Mouse (Mus musculus): ENCODE results near the gene Tnr. TPM values are rescaled to one million over a fixed set of nuclear protein-coding genes. Genes with fewer than 3 reads are reported as not detected.

The Tnr gene
- polyA plus RNA-seq, 1 experiment = not detected

DNA sequence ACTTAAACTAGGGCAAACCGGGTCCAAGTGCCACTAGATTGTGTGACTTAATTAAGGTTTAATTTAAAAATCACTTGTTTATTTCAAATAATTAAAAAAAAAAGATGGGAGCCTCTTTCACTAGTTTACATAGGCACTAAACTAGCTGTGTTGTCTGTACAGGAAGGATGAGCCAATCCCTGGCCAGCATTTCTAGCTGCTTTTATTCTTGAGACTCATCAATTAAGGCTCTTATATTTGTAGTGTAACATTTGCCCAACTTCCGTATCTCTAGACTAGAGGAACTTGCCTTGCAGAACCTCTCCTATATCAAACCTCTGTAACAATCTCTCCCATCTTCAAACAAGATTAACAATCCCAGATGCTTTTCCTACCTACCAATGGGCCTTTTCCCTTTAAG is 47.3 kb downstream of the Tnr start:
- no peaks in the 10 kb centered on the region; the same call in 1 of the 2 replicates for H3K4me1 ChIP-seq (ENCODE audit: control insufficient read depth, insufficient read depth, low read length)
- H3K4me3 ChIP-seq (replicated peaks; ENCODE audit: control insufficient read depth, low read depth, low read length) = no peak overlapping the region
- no peak overlapping the region for H3K27ac ChIP-seq (ENCODE audit: control insufficient read depth, insufficient read depth, low read depth, low read length, poor library complexity)
- TF ChIP-seq CTCF (IDR thresholded peaks at IDR 0.05; ENCODE audit: control insufficient read depth, insufficient read depth, low read length) (no peak), POLR2A (IDR thresholded peaks at IDR 0.05; ENCODE audit: borderline replicate concordance, control insufficient read depth, low read depth, low read length) (no peak)
- WGBS = 75% methylated on average over 2 of the region's 2 CpGs

DNA sequence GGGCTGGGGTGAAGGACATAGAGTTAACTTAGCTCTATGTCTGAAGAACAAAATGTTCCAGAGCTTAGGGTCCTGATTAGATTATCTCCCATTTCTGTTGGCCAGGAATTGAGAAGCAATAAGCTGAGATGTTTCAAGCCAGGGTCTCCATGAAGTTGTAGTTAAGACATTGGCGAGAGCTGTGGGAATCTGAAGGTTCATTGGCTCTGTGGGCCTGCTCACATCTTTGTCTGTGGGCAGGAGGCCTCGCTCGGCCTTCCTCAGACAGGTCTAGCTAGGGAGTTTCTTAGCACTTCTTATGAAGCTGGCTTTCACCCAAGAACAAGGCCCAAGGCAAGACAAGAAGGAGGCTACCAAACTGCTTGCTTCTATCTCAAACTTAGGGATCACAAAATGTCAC is 48.4 kb downstream of the Tnr start:
- no peak for TF ChIP-seq CTCF (IDR thresholded peaks at IDR 0.05; ENCODE audit: control insufficient read depth, insufficient read depth, low read length)
- Histone ChIP-seq H3K4me3 (replicated peaks; ENCODE audit: control insufficient read depth, low read depth, low read length) (no peak overlapping the region), H3K27ac (ENCODE audit: control insufficient read depth, insufficient read depth, low read depth, low read length, poor library complexity) (no peak overlapping the region), H3K4me1 (ENCODE audit: control insufficient read depth, insufficient read depth, low read length) (no peaks in the 10 kb centered on the region; the same call in 1 of the 2 replicates)
- WGBS = 72% methylated on average over 3 of the region's 3 CpGs

DNA sequence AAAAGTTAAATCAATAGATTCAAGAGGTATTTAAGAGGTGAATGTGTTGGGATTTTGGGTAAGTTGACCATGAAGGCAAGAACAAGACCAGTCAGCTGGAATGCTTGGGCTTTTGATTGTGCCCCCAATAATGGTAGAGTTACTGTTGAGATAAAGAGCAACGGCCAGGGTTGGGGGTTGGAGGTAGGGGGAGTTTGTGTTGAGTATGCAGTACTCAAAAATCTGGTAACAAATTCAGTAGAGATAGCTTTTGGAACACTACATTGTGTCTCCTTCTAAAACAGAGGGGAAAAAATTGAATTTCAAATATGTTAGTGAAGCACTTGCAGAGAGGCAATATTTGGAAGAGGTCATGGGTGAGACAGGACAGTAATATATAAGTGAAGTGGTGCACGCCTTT is 49.5 kb downstream of the Tnr start:
- TF ChIP-seq CTCF (IDR thresholded peaks at IDR 0.05; ENCODE audit: control insufficient read depth, insufficient read depth, low read length) (no peak), POLR2A (IDR thresholded peaks at IDR 0.05; ENCODE audit: borderline replicate concordance, control insufficient read depth, low read depth, low read length) (no peak)
- H3K4me3 ChIP-seq (replicated peaks; ENCODE audit: control insufficient read depth, low read depth, low read length) = no peak overlapping the region
- 71% methylated on average over 2 of the region's 2 CpGs for WGBS
- no peaks in the 10 kb centered on the region for H3K4me1 ChIP-seq (ENCODE audit: control insufficient read depth, insufficient read depth, low read length)
- no peak overlapping the region for H3K27ac ChIP-seq (ENCODE audit: control insufficient read depth, insufficient read depth, low read depth, low read length, poor library complexity)

DNA sequence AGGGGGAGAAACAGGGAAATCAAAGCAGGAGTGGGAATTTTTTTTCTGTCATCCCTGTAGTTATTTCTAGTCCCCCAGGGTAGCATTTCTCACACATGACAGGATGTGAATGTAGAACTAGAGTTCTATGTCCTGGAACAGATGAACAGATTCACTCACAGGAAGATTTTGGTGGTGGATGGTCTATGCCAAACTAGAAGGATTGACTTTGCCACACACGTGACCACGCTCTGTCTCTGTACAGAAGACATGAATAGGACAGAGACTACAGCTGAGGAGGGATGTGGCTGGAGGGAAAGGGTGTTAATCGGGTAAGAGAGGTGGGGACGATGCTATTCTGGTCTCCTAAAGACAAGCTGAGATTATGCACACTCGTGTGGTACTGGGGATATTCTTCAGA is 51.1 kb downstream of the Tnr start:
- Histone ChIP-seq H3K4me3 (replicated peaks; ENCODE audit: control insufficient read depth, low read depth, low read length) (no peak overlapping the region), H3K4me1 (ENCODE audit: control insufficient read depth, insufficient read depth, low read length) (no peaks in the 10 kb centered on the region), H3K27ac (ENCODE audit: control insufficient read depth, insufficient read depth, low read depth, low read length, poor library complexity) (no peak overlapping the region)
- 76% methylated on average over 5 of the region's 5 CpGs for WGBS
- TF ChIP-seq CTCF (IDR thresholded peaks at IDR 0.05; ENCODE audit: control insufficient read depth, insufficient read depth, low read length) = no peak
- no peak for TF ChIP-seq POLR2A (IDR thresholded peaks at IDR 0.05; ENCODE audit: borderline replicate concordance, control insufficient read depth, low read depth, low read length)

DNA sequence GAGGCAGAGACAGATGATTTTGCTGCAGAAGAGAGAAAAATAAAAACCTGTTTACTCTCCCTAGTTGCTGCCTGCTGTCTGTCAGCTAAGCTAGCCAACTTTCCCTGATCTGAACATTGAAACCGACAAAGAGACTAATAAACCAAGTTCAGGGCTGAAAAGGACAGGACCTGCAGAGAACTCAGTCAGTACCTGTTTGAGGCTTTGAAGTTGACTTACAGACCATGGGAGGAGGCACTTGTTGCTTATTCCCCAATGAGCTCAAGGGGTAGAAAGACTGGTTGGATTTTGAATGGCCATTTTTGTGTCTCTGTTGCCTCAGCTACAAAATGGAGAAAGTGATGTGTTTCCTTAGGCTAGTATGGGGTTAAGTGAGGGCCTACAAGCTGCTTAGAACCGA is 52.7 kb downstream of the Tnr start:
- 40% methylated on average over 2 of the region's 2 CpGs for WGBS

DNA sequence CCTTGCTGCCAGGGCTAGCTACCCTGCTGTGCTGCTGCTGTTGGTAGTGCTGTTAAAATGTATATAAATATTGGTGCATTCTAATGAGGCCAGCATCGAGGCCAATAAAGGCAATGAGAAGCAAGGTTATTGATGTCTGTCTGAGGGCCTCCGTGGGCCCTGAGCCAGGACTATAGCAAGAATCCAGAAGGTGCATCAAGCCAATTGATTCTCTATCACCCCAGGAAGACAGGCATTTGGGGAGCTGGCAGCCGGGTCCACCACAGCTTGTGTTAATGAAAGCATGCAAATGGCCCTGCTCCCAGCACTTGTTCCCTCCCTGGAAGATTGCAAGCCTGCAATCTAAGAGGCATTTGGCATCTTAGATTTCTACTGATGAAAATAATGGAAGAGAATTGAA is 54.8 kb downstream of the Tnr start:
- 32% methylated on average over 3 of the region's 3 CpGs for WGBS
- Histone ChIP-seq H3K27ac (ENCODE audit: control insufficient read depth, insufficient read depth, low read depth, low read length, poor library complexity) (no peak overlapping the region), H3K4me1 (ENCODE audit: control insufficient read depth, insufficient read depth, low read length) (no peaks in the 10 kb centered on the region), H3K4me3 (replicated peaks; ENCODE audit: control insufficient read depth, low read depth, low read length) (no peak overlapping the region)
- no peak for TF ChIP-seq POLR2A (IDR thresholded peaks at IDR 0.05; ENCODE audit: borderline replicate concordance, control insufficient read depth, low read depth, low read length)
- TF ChIP-seq CTCF (IDR thresholded peaks at IDR 0.05; ENCODE audit: control insufficient read depth, insufficient read depth, low read length) = no peak

More for the DNA sequence above, 52.7 kb downstream of the Tnr start:
- no peak overlapping the region for H3K4me3 ChIP-seq (replicated peaks; ENCODE audit: control insufficient read depth, low read depth, low read length)
- H3K4me1 ChIP-seq (ENCODE audit: control insufficient read depth, insufficient read depth, low read length) = no peaks in the 10 kb centered on the region
- no peak for TF ChIP-seq POLR2A (IDR thresholded peaks at IDR 0.05; ENCODE audit: borderline replicate concordance, control insufficient read depth, low read depth, low read length)
- TF ChIP-seq CTCF (IDR thresholded peaks at IDR 0.05; ENCODE audit: control insufficient read depth, insufficient read depth, low read length) = no peak
- no peak overlapping the region for H3K27ac ChIP-seq (ENCODE audit: control insufficient read depth, insufficient read depth, low read depth, low read length, poor library complexity)

DNA sequence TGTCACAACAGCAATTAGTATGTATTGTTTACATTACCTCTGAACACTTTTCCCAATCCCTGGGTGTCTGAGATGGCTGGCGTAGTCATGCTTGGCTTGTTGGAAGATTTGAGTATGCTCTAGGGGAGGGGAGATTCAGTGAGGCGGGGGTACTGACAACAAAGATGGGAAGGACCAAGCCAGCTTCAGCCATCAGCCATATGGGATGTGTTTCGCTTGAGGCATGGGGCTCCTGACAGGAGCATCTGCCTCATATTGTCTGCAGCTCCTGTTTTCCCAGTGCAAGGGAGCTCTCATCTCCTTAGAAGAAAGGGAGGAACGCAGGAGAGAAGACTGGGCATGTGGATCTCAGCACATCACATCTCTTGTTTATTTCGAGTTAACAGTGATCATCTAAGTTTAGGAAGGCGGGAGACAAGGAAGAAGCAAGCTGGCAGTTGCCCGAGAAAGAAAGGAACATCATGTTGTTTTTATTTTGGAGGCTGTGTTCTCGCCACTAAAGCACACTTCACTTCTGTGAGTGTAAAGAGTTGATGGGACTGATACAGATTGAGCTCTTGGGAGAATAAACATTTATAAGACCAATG is 56.9 kb downstream of the Tnr start:
- WGBS = 69% methylated on average over 8 of the region's 8 CpGs
- Histone ChIP-seq H3K27ac (ENCODE audit: control insufficient read depth, insufficient read depth, low read depth, low read length, poor library complexity) (no peak overlapping the region), H3K4me3 (replicated peaks; ENCODE audit: control insufficient read depth, low read depth, low read length) (no peak overlapping the region), H3K4me1 (ENCODE audit: control insufficient read depth, insufficient read depth, low read length) (no peaks in the 10 kb centered on the region)
- no peak for TF ChIP-seq POLR2A (IDR thresholded peaks at IDR 0.05; ENCODE audit: borderline replicate concordance, control insufficient read depth, low read depth, low read length)
- TF ChIP-seq CTCF (IDR thresholded peaks at IDR 0.05; ENCODE audit: control insufficient read depth, insufficient read depth, low read length) = no peak

DNA sequence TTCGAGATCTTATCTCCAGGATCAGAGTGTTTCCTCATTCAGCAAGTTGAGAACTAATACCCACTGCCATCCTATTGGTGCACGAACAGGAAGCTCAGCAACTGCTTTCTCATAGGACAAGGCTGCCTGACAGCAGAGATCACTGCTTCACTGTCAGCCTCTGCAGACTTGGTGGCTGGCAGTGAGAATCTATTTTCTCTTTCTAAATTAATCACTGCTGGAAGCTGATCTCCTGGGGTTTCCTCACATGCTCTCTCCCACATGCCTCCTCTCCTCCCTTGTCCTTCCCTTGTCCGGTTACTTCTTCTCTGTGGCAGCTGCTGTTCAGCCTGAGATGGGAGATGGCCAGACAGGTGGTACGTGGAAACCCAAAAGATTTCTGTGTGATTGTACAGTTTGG is 60.3 kb downstream of the Tnr start:
- Histone ChIP-seq H3K4me1 (ENCODE audit: control insufficient read depth, insufficient read depth, low read length) (no peaks in the 10 kb centered on the region), H3K27ac (ENCODE audit: control insufficient read depth, insufficient read depth, low read depth, low read length, poor library complexity) (no peak overlapping the region), H3K4me3 (replicated peaks; ENCODE audit: control insufficient read depth, low read depth, low read length) (no peak overlapping the region)
- 47% methylated on average over 4 of the region's 4 CpGs for WGBS
- TF ChIP-seq POLR2A (IDR thresholded peaks at IDR 0.05; ENCODE audit: borderline replicate concordance, control insufficient read depth, low read depth, low read length) = no peak
- no peak for TF ChIP-seq CTCF (IDR thresholded peaks at IDR 0.05; ENCODE audit: control insufficient read depth, insufficient read depth, low read length)

DNA sequence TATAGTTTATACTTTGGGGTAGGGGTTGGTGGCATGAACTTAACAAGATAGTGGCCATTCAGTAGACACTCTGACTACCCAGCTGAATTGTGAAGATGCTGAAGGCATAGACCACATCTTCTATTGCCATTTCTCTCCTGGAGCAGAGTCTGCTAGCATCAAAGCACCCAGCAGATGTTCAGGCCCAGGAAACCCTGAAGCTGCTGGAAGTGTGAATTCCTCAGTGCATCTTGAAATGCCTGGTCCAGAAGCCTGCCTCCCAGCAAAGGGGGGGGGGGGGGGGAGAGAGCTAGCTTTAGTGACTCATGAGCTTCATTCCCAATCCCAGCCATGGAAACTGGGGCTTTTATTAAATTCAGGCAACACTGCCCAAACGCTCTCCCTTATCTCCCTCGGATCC is 65.2 kb downstream of the Tnr start:
- 76% methylated on average over 2 of the region's 2 CpGs for WGBS
- H3K27ac ChIP-seq (ENCODE audit: control insufficient read depth, insufficient read depth, low read depth, low read length, poor library complexity) = no peak overlapping the region
- H3K4me1 ChIP-seq (ENCODE audit: control insufficient read depth, insufficient read depth, low read length) = no peaks in the 10 kb centered on the region
- H3K4me3 ChIP-seq (replicated peaks; ENCODE audit: control insufficient read depth, low read depth, low read length) = no peak overlapping the region
- TF ChIP-seq POLR2A (IDR thresholded peaks at IDR 0.05; ENCODE audit: borderline replicate concordance, control insufficient read depth, low read depth, low read length) = no peak
- TF ChIP-seq CTCF (IDR thresholded peaks at IDR 0.05; ENCODE audit: control insufficient read depth, insufficient read depth, low read length) = no peak
